Mouse (Mus musculus): Measurements from ENCODE around the gene Alk.

The Alk gene

DNA sequence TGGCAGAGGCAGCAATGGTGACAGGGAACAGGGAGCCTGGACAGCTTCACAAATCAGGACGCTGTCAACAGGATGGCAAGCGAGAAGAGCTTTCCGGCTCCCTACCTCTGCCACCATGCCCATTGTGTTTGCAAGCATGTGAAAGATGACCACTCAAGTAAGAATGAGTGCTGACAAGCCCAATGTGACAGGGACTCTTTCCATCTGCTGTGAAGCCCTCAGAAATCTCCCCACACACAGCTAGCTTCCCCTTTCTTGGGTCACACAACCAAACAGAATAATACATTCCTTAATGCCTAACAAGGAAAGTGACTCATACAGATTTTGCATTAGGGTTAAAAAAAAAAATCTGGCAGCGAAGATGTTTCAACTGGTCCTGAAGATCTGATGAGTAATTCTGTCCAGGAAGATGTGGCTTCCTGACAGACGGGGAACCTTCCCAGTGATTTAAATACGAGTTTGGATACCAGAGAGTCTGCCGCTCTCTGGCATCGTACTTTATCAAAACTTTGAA is 329.0 kb downstream of the Alk start:
- ATAC-seq (ENCODE audit: insufficient number of reproducible peaks, low FRiP score, low TSS enrichment): no peak

DNA sequence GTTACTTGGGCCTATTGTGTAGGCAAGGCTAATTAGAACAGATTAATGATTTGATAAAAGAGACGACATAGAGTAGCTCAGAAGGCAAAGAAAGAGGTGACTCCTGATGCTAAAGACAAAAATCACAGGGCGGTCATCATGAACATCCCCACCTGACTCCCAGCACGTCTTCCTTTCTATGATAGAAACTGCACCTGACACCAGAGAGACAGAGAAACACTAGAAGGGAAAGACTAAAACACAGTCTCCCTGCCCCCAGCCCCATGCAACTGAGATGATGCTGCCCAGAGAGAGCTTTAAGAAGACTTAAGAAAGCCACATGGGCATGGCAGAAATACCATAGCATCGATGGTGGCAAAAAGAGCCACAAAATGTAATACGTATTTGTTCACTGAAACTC is 330.2 kb downstream of the Alk start:
- ATAC-seq (ENCODE audit: insufficient number of reproducible peaks, low FRiP score, low TSS enrichment): no peak

DNA sequence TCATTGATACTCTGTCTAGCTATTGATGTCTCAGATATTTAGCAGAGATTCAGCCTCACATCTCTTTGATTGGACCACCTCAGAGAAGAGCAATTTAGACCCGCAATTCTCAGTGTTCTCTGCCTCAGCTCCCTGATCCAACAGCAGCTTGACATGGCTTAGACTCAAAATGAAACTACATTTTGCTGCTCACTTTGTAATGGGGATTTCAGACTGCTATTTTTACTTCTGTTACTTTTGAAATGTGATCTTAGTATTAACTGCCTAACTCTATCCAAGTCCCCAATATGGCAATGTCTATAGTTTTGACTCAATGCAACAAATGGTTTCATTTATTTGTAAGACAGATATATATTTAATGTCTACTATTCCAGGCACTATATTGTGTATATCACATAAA is 332.8 kb downstream of the Alk start:
- no peak for ATAC-seq (ENCODE audit: insufficient number of reproducible peaks, low FRiP score, low TSS enrichment)

DNA sequence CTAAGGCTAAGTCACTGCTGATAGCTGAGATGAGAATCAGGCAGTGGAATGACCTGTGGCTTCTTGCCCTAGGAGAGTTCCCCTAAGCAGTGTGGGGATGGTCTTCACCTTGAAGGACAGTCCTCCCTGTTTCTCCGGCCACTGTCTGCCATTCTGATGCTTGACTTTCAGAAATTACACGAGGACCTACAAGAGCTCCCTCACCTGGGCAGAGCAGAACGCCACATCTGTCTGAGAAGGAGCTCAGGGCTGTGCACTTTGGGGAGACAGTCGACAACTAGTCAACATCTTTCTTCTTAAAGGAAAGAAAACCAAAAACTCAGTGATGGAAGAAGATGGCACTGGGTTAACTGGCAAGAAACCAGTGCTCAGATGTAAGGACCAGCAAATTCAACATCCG is 335.9 kb downstream of the Alk start:
- ATAC-seq (ENCODE audit: insufficient number of reproducible peaks, low FRiP score, low TSS enrichment): no peak

DNA sequence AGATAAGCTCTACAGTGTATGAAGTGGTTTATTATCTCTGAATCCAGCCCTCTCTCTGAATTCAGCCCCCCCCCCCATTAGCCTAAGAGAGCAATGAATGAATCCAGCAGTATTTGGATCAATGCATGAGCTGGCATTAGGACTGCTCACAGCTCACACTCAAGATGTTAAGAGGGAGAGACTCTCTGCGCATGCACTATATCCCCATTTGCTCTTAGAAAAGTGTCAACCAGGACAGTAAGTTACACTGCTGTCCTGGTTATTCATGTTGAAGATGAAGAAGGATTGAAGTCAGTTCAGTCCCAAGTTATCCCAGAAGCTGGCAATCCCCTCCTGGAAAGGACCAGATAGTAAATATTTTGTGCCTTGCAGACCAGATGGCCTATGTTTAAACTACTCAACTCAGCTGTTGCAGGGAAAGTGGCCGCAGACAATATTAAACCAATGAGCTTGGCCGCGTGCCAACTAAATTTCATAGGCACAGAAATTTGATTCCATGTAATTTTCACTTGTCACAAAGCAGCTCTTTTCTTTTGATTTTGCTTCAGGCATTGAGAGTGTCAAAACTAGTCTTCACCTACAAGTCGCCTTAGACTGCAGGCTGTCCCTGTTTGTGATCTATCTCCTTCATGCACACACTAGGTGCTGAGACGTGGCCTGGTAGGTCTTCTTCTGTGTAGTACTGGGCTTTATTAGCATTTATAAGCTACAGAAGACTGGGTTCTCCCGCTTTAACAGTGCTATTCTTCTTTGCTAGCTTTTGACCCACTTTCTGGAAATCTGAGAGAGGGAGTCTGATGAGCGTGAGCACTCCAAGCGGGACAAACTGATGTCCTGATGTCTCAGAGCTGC is 339.0 kb downstream of the Alk start:
- ATAC-seq (ENCODE audit: insufficient number of reproducible peaks, low FRiP score, low TSS enrichment): no peak

DNA sequence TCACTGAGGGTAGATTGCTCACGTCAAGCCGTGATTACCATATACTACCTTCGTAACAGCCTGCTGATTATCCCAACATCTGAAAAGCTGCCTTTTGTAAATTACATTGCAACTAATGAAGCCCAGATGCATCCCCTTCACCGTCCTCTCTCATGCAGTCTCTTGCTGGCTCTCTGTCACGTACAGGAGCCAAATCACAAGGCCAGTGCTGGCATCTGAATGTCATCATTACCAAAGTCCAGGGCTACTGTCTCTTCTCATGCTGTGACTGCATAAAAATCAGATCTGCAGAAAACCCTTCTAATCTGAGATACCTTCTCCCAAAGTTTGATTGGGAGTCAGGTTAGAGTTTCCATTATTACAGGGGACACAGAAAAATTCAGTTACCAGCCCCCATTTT is 351.0 kb downstream of the Alk start:
- ATAC-seq (ENCODE audit: insufficient number of reproducible peaks, low FRiP score, low TSS enrichment): no peak

DNA sequence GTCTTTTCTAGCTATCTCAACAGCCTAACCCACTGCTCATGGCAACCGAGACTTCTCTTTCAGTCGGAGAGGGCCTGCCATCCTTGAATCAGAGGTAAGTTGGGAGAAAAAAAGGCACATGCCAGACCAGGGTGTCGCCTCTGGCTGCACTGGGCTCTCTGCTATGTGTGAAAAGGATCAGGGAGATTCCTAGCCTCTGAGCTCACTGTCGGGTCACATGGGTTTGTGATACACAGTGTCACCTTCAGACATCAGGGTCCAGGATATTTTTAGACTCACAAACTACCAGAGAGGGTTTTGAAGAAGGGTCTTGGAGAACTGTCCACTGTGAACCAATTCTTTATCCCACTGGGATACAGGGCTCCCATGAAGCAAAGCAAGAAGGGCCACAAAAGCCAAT is 352.9 kb downstream of the Alk start:
- no peak for ATAC-seq (ENCODE audit: insufficient number of reproducible peaks, low FRiP score, low TSS enrichment)

DNA sequence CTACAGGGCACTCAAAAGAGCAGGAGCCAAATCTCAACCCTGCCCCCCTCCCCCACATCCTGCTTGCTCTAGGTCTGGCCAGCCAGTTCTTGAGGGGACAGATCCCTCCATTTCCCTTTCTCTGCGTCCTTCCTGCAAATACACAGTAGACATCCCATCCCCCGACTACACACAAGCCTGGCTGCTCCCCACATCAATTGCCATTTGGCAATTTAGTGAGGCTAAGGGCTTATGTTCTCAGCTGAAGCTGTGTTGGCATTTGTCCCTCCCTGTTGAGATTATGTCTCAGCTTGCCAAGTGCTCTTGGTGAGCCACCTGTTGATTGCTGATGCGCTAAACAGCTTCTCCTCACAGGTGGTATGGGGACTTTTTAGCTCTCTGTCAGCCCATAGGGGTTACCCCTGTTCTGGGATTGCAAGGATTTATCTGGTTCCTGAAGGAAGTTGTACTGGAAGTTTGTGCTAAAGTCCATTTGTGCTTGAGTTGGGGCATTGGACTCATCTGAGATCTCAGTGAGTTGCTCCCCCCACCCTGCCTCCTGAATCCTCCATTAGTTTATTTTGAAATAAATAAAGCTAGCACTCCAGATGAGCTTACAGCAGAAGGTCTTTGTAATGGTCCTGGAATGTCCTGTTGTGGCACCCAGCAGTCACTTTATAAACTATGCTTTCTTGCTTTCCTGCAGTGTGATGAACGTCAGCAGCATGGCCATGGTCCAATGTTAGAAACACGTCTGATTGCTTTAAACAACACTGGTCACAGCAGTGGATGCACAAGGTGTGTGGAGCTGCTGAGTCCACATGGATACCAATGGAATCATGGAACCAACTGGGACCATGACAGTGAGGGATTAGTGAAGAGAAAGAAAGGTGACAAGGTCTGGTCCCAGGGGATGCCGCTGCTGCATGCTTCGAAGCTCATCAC is 353.7 kb downstream of the Alk start:
- ATAC-seq (ENCODE audit: insufficient number of reproducible peaks, low FRiP score, low TSS enrichment): no peak

DNA sequence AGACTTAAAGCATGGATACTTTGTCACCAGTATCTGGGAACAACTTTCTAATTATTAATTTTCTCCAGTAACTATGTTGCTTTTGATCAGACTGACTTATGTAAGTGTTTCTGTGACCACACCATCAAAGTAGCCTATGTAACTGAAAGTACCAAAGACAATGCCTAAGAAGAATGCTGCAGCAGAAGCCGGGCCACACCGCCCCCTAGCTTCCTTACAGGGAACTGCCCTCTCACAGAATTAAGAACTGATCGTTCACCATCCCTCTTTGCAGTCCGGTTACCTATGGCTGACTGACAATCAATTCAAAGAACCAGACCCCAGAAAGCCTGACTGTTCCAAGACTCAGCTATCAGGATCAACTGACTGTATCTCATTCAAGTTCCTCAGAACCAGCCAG is 362.4 kb downstream of the Alk start:
- 0 out of 2 replicates have a peak, but pooled peaks have one; percentile 17 for ATAC-seq (ENCODE audit: insufficient number of reproducible peaks, low FRiP score, low TSS enrichment)

DNA sequence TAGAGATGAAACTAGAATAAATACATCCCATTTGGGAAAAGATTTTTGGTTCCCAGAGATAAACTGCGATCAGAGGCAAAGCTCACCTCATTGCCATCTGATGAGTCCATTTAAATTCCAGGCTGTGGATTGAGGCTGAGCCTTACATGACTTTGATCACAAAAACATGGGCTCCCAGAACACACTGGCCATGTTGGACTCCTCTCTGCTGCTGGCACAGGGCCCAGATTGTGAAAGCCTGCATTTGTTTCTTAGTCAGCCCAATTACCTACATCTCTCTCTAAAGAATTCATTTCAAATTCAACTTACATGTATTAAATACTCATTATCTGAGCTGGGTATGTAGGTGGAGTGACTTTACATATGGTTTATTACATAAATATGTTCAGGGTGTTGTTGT is 367.1 kb downstream of the Alk start:
- no peak for ATAC-seq (ENCODE audit: insufficient number of reproducible peaks, low FRiP score, low TSS enrichment)

DNA sequence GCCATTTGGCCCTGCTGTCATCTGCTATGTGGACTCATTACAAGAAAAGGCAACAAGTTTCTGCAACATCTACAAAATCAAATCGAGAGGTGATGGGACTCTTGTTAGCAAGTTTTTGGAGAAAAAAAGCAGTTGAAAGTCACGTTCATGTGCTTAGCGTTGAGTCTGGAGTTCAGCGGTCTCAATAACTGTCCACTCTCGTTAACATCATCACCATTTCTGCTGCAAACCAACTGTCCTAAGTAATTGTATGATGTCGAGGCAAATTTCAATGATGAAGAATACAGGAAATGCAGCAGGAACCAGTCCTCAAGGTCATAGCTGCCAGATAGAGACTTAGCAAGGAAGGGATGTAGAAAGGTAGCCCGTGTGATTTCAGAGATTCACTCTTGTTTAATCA is 373.5 kb downstream of the Alk start:
- ATAC-seq (ENCODE audit: insufficient number of reproducible peaks, low FRiP score, low TSS enrichment): no peak

DNA sequence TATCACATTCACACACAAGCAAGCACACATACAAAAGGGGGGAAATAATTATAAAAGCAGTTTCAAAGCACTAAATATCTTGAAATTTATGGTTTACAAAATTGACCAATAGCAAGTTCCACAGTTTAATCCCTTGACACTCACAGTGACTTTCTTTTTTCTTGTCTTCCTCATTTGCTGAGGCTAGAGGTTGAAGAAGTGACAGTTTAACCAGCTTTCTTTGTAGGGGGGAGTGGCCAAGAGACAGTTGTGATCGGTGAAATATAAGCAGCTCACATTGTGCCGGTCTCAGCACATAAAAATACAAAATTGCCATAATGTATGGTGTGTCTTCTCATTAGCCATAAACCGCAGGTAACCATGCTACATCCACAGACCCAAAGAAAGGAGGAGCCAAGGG is 385.6 kb downstream of the Alk start:
- no peak for ATAC-seq (ENCODE audit: insufficient number of reproducible peaks, low FRiP score, low TSS enrichment)

DNA sequence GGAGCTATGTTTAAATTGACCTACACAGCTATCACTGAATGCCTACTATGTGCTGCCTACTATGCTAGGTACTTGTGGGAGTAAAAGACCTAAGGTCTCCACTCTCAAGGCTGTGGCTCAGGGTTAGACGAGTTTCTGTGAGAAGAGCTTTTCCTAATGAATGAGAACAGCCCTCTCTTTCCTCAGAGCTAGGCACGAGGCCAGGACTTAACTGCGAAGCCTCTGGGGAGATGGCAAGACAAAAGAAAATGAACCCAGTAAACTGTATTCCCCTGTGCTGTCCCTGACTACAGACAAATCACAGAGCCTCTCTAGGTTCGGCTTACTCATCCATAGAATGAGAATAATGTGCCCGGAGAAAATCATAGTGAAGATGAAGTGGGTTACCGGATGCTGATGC is 406.9 kb downstream of the Alk start:
- no peak for ATAC-seq (ENCODE audit: insufficient number of reproducible peaks, low FRiP score, low TSS enrichment)

DNA sequence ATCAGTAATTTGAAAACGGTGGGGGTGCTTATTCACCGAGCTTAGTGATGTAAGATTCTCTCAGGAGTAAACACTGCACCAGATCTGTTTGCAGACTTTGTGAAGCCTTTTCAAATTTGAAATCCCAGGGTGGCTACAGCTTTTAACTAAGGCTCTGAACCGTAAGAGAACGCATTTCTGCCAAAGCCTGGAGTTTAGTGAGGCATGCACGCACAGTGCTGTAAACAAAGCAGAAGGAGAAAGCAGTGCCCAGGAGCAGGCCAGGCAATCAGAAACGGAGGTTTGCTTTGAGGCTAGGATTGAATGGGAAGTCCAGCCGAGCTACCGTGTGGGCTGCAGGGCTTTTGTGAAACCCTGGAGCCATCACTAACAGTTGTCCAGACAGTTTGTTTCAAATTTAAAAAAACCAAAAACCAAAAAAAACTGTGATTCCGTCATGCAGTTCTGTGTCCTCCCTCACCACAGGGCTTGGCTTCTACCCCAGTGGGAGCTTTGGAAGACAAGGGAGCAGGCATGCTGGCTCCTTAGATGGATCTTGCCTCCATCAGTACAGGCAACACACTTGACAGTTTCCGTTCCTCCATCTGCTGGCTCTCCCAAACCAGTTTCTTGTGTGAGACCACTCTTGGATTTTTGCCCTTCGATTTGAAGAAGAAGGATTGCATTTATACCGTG is 409.3 kb downstream of the Alk start:
- no peak for ATAC-seq (ENCODE audit: insufficient number of reproducible peaks, low FRiP score, low TSS enrichment)

DNA sequence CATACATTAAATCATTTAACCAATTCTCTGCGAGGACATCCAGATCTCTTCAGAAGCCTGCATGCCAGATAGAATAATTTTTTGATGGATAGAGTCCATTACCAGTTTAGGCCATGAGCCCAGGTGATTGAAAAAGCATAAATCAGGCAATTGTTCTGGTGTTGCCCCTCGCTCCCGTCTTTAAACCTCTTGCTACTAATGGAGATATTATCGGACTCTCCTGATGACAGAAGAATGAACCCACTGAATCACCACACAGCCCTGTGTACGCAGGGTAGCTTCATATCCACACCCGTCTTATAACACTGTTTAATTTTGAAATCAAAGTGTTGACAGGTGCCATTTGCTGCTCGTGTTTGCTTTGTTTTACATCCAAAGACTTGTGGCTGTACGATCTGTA is 413.9 kb downstream of the Alk start:
- no peak for ATAC-seq (ENCODE audit: insufficient number of reproducible peaks, low FRiP score, low TSS enrichment)

DNA sequence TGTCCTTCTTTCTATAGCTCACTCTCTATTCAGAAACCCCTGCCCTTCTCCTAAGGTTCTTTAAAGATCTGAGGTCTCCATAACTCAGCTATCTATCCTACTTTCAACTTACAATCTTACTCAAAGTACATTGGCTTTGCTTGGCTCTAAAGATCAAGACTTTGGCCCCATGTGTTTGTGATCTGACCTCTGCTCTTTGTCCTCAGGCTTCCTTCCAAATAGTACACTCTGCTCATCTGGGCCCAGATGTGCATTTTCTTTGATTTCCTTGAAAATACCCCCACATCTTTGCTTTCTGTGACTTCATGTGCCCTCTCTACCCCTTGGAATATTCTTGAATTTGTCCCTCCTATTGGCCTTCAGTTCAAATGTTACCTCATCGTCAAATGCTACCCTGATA is 417.4 kb downstream of the Alk start:
- no peak for ATAC-seq (ENCODE audit: insufficient number of reproducible peaks, low FRiP score, low TSS enrichment)

DNA sequence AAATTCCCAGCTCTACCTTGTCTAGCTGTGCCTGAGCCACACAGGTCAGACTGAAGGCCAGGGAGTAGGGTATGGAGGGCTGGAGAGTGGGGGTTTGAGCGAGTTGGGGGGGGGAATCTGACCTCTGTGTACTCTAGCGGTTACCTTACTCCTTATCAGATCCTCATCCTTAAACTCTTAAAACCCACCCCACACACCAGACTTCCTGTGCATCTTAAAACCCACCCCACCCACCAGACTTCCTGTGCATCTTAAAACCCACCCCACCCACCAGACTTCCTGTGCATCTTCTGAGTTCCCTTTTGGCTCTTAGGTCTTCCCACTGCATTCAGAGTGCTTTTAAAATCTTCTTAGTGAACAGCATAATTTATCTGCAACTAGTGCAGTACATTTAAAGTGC is 422.0 kb downstream of the Alk start:
- no peak for ATAC-seq (ENCODE audit: insufficient number of reproducible peaks, low FRiP score, low TSS enrichment)

DNA sequence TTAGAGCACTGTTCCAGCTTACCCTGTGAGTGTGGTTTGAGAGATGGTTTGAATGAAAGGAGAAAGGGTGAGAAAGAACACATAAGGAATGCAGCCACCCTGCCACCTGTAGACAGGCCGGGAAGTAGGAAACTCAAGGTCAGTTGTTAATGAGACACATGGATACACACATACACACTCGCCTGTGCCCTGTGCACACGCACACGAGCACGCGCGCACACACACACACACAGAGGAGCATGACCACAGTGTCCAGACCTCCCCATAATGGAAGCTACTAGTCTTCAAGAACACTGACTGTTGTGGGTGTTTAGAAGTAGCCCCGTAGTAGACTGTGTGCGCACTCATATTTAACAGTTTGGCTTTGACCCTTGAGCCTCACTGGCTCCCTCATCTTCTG is 424.2 kb downstream of the Alk start:
- ATAC-seq (ENCODE audit: insufficient number of reproducible peaks, low FRiP score, low TSS enrichment): no peak

DNA sequence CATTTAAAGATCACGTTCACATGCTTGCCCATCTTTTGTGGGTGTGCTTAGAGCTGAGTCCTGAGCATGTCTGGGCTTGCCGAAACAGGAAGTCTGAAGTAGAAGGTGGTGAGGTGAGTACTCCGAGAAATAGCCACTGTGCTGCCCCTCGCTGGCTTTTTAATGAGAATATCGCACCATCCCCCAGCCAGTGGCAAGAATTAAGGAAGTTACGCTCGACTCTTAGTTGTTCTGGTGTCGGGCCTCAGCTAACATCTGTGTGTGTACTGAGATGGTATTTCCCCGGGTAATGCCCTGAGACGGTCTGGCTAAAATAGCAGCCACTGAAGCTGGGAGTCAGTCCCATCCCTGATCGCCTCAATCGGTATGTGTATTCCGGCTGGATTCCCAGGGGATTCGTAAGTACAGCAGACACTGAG is 424.7 kb downstream of the Alk start:
- no peak for ATAC-seq (ENCODE audit: insufficient number of reproducible peaks, low FRiP score, low TSS enrichment)

DNA sequence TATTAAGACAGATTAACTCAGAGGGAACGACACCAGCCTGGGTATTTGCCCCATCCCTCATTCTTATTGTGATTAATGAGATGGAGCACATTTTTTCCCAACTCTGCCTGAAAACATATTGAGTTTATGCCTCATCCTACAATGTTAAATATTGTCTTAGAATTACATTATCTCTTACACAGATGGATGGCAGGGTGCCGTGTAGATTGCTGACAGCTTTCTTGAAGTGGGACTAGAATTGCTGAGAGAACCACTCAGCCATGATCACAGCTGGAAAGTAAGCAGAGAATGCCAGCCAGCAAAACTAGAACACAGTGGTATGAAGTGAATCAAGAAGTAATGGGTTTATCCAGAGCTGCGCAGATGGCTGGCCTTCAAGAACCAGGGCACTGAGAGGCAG is 430.6 kb downstream of the Alk start:
- ATAC-seq (ENCODE audit: insufficient number of reproducible peaks, low FRiP score, low TSS enrichment): no peak

DNA sequence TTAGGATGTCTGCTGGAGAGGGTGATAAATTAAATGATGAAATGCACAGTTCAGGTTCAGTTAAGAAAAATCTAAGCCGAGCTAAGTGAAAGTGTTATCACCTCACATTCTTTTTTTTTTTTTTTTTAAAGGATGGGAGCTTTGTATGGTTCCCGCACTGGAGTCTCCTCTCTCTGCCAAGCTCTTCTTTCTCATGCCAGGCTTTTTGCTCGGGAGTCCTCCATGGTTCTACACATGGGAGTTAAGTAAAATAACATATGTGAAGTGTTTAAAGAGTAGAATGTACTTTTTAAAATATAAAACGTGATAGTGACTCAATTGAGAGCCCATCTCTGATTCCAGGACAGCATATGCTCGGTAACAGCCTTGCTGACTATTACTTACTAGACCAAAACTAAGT is 436.3 kb downstream of the Alk start:
- no peak for ATAC-seq (ENCODE audit: insufficient number of reproducible peaks, low FRiP score, low TSS enrichment)
